Mouse (Mus musculus): Measurements from ENCODE around the gene Taf9. TPM values are rescaled to one million over a fixed set of nuclear protein-coding genes. Genes with fewer than 3 reads are reported as not detected.
A peak's percentile ranks its signal among the peaks of the same experiment; 100 is the strongest.

Taf9 gene
- polyA plus RNA-seq, 1 experiment from 2014 or later = 15.9 TPM

DNA sequence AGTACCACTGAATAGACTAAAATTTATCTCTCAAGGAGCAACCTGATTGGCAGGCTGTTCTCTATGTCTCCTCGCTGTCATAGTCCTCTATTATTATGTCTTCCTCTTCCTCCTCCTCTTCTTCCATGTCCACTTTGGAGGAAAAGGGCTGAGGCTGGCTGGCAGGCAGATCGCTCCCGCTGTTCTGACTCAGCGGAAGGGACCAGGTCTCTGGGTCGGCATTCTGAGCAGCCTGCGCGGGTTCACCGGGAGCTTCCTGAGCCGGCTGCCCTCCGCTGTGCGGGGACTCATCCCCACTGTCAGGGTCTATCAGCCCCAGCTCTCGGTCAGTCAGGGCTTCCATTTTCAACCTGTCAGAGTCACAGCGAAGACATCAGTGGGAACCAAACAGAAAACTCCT lies 33.8 kb upstream of the Taf9 start:
- Histone ChIP-seq H3K4me3 (replicated peaks) (no peak overlapping the region), H3K27me3 (peaks cover 10% of the 10 kb centered on the region), H3K9me3 (replicated peaks) (no peaks in the 10 kb centered on the region), H3K36me3 (peaks cover 38% of the 10 kb centered on the region), H3K27ac (no peak overlapping the region), H3K4me2 (no peak overlapping the region), H3K9ac (no peak overlapping the region), H3K4me1 (replicated peaks) (peaks cover 13% of the 10 kb centered on the region)
- 86% methylated on average over 13 of the region's 13 CpGs for WGBS (ENCODE audit: insufficient replicate concordance)
- no peak for ATAC-seq (ENCODE audit: low read depth)
- no peak for DNase-seq

DNA sequence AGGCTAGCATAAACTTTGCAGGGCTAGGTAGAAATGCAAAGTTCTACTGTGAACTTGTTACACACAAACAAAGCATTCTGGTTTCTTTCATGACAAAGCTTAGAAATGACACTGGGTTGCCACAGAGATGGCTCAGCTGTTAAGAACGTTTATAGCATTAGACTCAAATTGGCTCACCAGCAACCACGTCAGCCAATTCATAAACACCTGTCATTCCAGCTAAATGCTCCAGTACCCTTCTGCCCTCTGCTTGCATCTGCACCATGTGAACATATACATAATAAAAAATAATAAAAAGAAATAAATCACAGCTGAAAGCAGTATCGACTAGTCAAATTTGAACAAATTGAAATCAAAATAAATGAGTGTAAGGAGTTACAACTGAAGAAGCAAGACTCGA lies 29.1 kb upstream of the Taf9 start:
- H3K4me1 ChIP-seq (replicated peaks) = peaks cover 4% of the 10 kb centered on the region
- no peak overlapping the region for H3K4me3 ChIP-seq (replicated peaks)
- H3K36me3 ChIP-seq = peaks cover 71% of the 10 kb centered on the region
- no peak overlapping the region for H3K4me2 ChIP-seq
- H3K9ac ChIP-seq = no peak overlapping the region
- H3K27me3 ChIP-seq = no peaks in the 10 kb centered on the region
- ATAC-seq (ENCODE audit: low read depth) (no peak), DNase-seq (no peak)
- H3K27ac ChIP-seq = no peak overlapping the region
- 82% methylated on average over 4 of the region's 4 CpGs for WGBS (ENCODE audit: insufficient replicate concordance)
- H3K9me3 ChIP-seq (replicated peaks) = no peaks in the 10 kb centered on the region

DNA sequence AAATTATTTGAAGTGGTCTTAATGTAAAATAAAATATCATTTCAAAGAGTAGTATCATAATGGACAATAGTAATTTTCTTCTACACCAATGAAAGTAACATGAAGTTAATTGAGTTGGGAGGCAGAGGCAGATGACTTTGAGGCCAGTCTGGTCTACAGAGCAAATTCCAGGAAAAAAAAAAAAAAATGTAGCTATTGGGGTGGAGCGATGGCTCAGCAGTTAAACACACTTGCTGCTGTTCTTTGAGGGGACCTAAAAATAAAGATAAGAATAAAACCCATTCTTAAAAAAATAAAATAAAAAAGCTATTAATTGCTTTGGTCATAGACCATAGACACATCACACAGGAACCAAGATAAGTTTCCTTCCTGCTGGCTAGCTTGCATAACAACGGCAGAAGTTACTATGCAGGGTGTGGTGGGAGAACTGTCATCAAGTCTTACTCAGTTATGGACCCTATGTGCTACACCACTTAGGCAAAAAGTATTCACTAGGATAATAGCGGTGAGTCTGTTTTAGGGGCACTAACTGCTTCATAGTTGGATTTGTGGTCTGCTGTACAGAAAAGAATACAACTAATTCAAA lies 17.2 kb upstream of the Taf9 start:
- no peak overlapping the region for H3K27ac ChIP-seq
- no peak overlapping the region for H3K4me3 ChIP-seq (replicated peaks)
- no peak overlapping the region for H3K4me2 ChIP-seq
- DNase-seq = no peak
- peaks cover 71% of the 10 kb centered on the region for H3K36me3 ChIP-seq
- H3K9ac ChIP-seq = no peak overlapping the region
- ATAC-seq (ENCODE audit: low read depth) = no peak
- peaks cover 3% of the 10 kb centered on the region; the same call in 1 of the 2 replicates for H3K4me1 ChIP-seq (replicated peaks)
- H3K27me3 ChIP-seq = no peaks in the 10 kb centered on the region
- whole genome bisulfite sequencing (ENCODE audit: insufficient replicate concordance) = 42% methylated on average over 3 of the region's 3 CpGs
- H3K9me3 ChIP-seq (replicated peaks) = no peaks in the 10 kb centered on the region

DNA sequence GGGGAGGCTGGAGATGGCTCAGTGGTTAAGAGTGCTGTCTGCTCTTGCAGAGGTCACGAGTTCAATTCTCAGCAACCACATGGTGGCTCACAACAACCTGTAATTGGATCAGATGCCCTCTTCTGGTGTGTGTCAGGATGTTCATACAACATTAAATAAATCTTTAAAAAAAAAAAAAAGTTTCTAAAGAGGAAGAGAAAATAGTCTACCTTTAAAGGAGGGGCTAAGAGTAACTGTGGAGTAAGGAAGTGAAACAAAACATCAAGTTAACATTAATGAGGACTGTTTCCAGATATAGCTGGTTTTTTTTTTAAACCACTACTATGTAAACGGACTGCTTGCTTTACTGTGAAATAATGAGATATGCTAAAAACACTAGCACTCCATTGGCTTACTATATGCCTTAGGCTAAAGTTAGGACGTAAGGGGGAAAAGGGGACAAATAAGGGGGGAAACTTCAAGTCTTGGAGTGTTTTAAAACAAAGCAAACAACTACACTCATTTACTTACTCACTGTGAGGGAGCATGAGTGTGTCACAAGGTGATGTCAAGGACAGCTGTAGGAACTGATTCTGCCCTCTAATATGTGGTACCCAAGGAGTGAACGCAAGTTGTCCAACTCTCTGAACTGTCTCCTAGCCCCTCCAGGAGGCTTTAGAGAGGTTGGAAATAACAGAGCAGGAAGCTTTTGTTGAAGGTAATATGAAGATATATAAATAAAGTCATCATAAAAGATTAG lies 8.7 kb upstream of the Taf9 start:
- peaks cover 86% of the 10 kb centered on the region for H3K36me3 ChIP-seq
- H3K4me3 ChIP-seq (replicated peaks) = no peak overlapping the region
- ATAC-seq (ENCODE audit: low read depth) (no peak), DNase-seq (no peak)
- no peak overlapping the region for H3K9ac ChIP-seq
- no peaks in the 10 kb centered on the region for H3K9me3 ChIP-seq (replicated peaks)
- H3K27me3 ChIP-seq = no peaks in the 10 kb centered on the region
- no peaks in the 10 kb centered on the region for H3K4me1 ChIP-seq (replicated peaks)
- WGBS (ENCODE audit: insufficient replicate concordance) = 79% methylated on average over 4 of the region's 4 CpGs
- no peak overlapping the region for H3K27ac ChIP-seq
- no peak overlapping the region for H3K4me2 ChIP-seq

DNA sequence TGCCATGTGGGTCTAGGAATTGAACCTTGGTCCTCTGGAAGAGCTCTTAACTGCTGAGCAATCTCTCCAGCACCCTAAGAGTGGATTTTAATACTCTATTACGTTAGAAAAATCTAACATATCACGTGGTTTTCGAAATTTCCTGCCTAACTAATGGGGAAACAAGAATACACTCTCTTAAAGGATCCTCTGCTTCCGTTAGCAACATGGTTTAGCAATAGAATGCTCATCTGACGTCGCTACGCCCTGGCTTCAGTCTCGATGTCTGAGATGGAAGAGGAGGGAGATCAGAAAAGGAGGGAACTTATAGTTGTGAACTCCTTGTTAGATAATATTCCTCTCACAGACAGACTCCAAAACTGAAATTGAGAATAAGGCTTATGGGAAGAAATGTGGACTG lies 3.2 kb upstream of the Taf9 start:
- WGBS (ENCODE audit: insufficient replicate concordance) = 88% methylated on average over 8 of the region's 8 CpGs
- no peaks in the 10 kb centered on the region for H3K27me3 ChIP-seq
- ATAC-seq (ENCODE audit: low read depth) (no peak), DNase-seq (no peak)
- no peak overlapping the region for H3K4me3 ChIP-seq (replicated peaks)
- H3K9me3 ChIP-seq (replicated peaks) = no peaks in the 10 kb centered on the region
- peaks cover 45% of the 10 kb centered on the region for H3K36me3 ChIP-seq
- peaks cover 11% of the 10 kb centered on the region for H3K4me1 ChIP-seq (replicated peaks)
- H3K9ac ChIP-seq = no peak overlapping the region
- no peak overlapping the region for H3K4me2 ChIP-seq
- no peak overlapping the region for H3K27ac ChIP-seq

DNA sequence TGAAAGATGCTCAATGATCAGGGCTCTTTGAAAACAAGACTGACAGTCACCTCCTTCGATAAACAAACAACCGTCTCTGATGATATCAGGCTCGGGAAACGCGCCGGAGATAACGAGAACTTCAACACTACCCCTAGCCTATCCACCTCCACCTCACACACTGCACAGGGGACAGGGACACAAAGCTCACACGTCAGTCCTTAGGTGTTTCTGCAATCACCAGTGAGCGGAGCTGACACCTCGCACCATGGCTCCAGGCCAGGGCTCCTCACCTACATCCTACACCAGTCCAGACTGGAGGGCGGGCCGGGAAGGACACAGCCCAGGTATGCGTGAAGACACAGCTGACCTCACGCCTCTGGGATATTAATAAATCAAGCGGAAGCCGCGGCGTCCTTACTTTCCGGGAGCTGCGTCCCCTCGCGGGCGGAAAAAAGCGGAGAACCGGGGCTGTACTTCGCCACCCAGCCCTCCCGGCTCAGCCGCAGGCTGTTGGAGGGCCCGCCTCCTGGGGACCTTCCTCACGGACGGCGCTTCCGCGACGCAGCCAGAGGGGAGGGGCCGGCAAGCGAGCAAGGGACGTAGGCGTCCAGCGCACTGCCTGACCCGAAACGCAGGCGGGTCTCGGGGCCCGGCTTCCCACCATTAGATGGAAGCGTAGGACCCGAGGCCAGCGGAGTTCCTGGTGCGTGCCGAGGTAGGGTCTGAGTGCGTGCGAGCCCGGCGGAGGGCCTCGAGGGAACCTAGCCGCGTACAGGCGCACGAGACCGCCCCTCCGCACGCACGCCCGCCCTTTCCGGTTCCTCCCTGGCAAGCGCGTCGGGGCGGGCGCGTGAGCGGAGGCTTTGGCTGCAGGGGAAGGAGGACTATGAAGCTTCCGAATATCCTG lies 585 bp upstream of the Taf9 start, which contains the start of the genes Ak6 and Rad17:
Gene Ak6, plus strand, starts transcription at position 430 of the 889 bp plus-strand sequence.
Gene Rad17, minus strand, starts transcription at position 502 of the 889 bp plus-strand sequence.
- peak within 1 kb of the TSS; percentile 85 for H3K4me2 ChIP-seq
- H3K27me3 ChIP-seq = no peaks in the 10 kb centered on the region
- WGBS (ENCODE audit: insufficient replicate concordance) = under 1% methylated on average over 71 of the region's 73 CpGs
- DNase-seq (peak; percentile 91), ATAC-seq (ENCODE audit: low read depth) (peak; percentile 96)
- no peaks in the 10 kb centered on the region for H3K9me3 ChIP-seq (replicated peaks)
- peak within 1 kb of the TSS; percentile 87 for H3K27ac ChIP-seq
- peak within 1 kb of the TSS; percentile 89 for H3K9ac ChIP-seq
- peaks cover 20% of the 10 kb centered on the region for H3K4me1 ChIP-seq (replicated peaks)
- peaks cover 36% of the 10 kb centered on the region for H3K36me3 ChIP-seq
- peak within 1 kb of the TSS; percentile 93 for H3K4me3 ChIP-seq (replicated peaks)

DNA sequence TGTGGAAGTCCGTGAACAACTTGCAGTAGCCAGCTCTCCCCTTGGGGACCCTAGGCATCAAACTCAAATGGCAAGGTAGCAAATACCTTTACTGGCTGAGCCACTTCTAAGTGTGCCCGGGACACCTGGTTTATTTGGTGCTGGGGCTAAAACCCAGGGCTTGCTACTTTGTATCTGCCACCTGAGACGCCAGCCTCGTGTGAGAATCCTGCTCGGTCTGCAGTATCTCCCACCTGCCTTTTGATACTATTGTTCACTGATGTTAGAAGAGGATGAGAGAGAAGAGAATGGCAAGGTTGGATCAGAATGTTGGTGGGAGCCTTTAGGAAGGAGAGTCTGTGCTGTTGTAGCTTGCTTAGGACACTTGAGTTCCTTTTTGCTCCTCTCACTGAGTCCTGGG lies 6.7 kb downstream of the Taf9 start:
- H3K9ac ChIP-seq = no peak overlapping the region
- 89% methylated on average over 5 of the region's 5 CpGs for WGBS (ENCODE audit: insufficient replicate concordance)

DNA sequence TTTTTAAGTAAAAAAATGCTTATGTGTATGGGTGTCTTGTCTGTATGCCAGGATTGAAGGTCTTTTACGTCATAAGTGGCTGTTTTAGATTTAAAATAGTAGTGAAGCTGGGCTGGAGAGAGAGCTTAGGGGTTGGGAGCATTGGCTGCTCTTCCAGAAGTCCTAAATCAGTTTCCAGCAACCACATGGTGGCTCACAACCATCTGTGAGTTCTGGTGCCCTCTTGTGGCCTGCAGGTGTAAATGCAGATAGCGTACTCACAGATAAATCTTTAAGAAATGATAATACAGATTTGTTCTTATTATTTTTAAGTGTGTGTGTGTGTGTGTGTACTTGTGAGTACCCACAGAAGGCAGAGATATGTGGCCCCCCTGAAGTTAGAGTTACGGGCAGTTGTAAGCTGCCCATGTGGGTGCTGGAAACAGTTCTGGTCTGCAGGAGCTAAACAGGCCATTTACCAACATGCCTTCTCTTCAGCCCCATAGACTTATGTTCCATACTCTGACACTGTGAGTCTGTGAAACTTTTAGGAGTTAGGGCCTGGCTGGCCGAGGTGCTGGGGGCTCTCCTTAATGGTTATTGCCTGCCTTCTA lies 8.6 kb downstream of the Taf9 start:
- DNase-seq (peak; percentile 40), ATAC-seq (ENCODE audit: low read depth) (0 out of 2 replicates have a peak, but pooled peaks have one; percentile 22)
- Histone ChIP-seq H3K9me3 (replicated peaks) (no peaks in the 10 kb centered on the region), H3K4me1 (replicated peaks) (peaks cover 4% of the 10 kb centered on the region; the same call in 1 of the 2 replicates), H3K27me3 (no peaks in the 10 kb centered on the region), H3K4me2 (no peak overlapping the region), H3K9ac (no peak overlapping the region), H3K27ac (no peak overlapping the region), H3K4me3 (replicated peaks) (no peak overlapping the region), H3K36me3 (peaks cover 29% of the 10 kb centered on the region)
- 35% methylated on average over 4 of the region's 4 CpGs for WGBS (ENCODE audit: insufficient replicate concordance)

More for the DNA sequence above, 6.7 kb downstream of the Taf9 start:
- Histone ChIP-seq H3K9me3 (replicated peaks) (no peaks in the 10 kb centered on the region), H3K27ac (no peak overlapping the region), H3K4me1 (replicated peaks) (peaks cover 12% of the 10 kb centered on the region), H3K4me3 (replicated peaks) (no peak overlapping the region), H3K27me3 (no peaks in the 10 kb centered on the region), H3K36me3 (peaks cover 36% of the 10 kb centered on the region), H3K4me2 (no peak overlapping the region)
- DNase-seq (no peak), ATAC-seq (ENCODE audit: low read depth) (no peak)

DNA sequence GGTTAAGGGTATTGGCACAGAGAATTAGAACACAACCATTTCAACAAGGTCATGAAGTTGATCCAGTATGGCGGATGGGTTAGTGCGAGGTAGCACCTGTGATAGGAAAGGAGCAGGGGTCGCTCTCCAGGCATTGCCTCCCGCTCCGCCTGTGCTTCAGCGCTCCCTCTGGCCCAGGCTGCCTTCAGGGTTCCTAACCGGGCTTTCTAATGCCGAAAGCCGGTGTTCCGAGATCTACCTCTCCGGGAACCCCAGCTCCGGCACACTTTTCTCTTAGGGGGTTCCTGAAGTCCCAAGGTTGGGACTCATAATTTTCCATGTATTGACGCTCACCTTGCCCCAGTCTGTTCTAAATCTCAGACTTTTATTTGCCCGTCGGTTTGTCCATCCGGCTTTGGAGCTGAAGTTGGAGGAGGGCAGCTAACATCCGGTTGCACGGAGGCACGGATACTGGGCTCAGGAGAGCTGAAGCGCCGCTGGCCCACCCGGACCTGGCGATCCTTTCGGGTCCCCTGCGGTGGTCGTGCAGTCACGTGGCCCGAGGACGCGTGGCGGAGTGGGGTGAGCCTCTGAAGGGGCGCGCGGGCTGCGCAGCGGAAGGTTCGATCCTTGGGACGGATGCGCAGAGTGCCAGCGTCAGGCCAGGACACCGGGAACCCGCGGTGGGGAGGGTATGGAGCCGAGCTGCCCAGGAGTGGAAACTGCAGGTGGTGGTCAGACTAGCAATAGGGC lies 18.1 kb downstream of the Taf9 start, which contains the start of gene Ccdc125:
Gene Ccdc125, plus strand, starts transcription at position 427 of the 732 bp plus-strand sequence.
- 1% methylated on average over 44 of the region's 44 CpGs for WGBS (ENCODE audit: insufficient replicate concordance)

DNA sequence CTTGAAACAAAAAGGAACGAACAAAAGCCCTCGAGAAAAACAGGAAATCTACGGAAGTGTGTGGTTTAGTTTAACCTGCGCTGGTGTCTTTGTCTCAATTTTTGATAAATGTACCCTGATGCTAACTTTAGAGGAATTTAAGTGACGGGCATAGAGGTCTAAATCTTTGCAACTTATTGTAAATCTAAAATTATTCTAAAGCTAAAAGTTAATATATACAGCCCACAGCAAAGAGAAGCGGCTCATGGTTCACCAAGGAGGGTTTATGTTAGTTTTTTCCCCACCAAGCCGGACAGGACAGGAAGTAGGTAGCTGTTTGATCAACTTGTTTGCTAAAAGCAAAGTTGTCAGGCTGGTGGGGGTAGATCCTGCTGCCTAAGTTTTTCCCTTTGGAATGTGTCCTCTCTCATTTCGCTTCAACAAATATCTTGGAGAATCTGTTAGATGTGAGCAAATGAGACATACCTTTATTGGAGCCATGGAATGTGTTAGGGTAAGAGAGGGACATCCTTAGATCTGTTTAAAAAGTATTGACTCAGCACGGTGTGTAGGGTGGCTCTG lies 18.9 kb downstream of the Taf9 start:
- H3K27ac ChIP-seq = peak overlapping the region; percentile 69
- peaks cover 7% of the 10 kb centered on the region; the same call in 1 of the 2 replicates for H3K27me3 ChIP-seq
- H3K4me1 ChIP-seq (replicated peaks) = peaks cover 6% of the 10 kb centered on the region; the same call in 1 of the 2 replicates
- no peaks in the 10 kb centered on the region for H3K9me3 ChIP-seq (replicated peaks)
- 10% methylated on average over 9 of the region's 9 CpGs for WGBS (ENCODE audit: insufficient replicate concordance)
- DNase-seq (no peak), ATAC-seq (ENCODE audit: low read depth) (no peak)
- peak overlapping the region; percentile 69 for H3K9ac ChIP-seq
- H3K4me2 ChIP-seq = peak overlapping the region; percentile 82
- H3K36me3 ChIP-seq = peaks cover 13% of the 10 kb centered on the region
- H3K4me3 ChIP-seq (replicated peaks) = peak overlapping the region; percentile 66

More for the DNA sequence above, 18.1 kb downstream of the Taf9 start, which contains the start of gene Ccdc125:
- peaks cover 6% of the 10 kb centered on the region; the same call in 1 of the 2 replicates for H3K4me1 ChIP-seq (replicated peaks)
- H3K36me3 ChIP-seq = peaks cover 13% of the 10 kb centered on the region
- peak within 1 kb of the TSS; percentile 66 for H3K4me3 ChIP-seq (replicated peaks)
- peak; percentile 50 for ATAC-seq (ENCODE audit: low read depth)
- DNase-seq = peak; percentile 7
- H3K9me3 ChIP-seq (replicated peaks) = no peaks in the 10 kb centered on the region
- peak within 1 kb of the TSS; percentile 69 for H3K9ac ChIP-seq
- H3K27ac ChIP-seq = peak within 1 kb of the TSS; percentile 69
- peak within 1 kb of the TSS; percentile 82 for H3K4me2 ChIP-seq
- H3K27me3 ChIP-seq = peaks cover 7% of the 10 kb centered on the region; the same call in 1 of the 2 replicates
